In the genomic region with DNA sequence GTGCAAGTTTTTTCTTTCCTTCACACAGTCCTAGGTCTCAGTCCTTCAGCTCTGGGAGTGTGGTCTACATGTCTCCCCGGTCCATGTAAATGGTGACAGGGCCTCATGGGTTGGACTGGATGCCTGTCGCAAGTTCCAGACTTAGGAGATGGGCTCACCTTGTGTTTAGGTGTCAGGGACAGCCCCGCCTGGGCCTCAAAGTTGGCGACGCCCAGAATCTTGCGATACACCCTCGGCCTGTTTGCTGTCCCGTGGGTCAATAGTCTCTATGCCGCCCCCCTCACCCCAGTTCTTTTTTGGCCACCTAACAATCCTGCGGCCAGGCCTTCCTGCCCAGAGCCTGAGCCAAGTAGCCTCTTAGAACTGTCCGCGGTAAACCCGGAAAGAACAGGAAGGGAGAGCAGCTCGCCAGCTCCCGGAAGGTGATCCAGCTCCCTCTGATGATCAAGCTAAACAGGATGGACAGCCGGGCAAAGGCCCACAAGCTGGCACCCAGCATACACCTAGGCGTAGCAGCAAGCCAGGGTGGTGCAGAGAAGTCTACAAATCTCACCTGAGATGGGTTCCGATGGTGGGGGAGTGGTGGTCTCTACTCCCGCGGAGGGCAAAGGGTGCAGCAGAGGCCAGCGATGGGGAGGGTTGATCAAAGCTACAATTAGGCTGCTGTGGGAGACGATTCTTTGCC, we compare ENCODE assay signal across 8 mouse cellular contexts. TPM values are rescaled to one million over a fixed set of nuclear protein-coding genes. Genes with fewer than 3 reads are reported as not detected.
DNase-seq lines count a peak whose midpoint lies in the region; ATAC-seq and TF ChIP-seq lines count a peak whose summit lies in the region.

No protein-coding gene starts in this region.

- H3K4me3 ChIP-seq in embryonic facial prominence, embryonic 14.5 days (ENCODE audit: low read depth, low read length): peak overlapping the region; percentile 68
- H3K4me3 ChIP-seq in liver, embryonic 14.5 days (ENCODE audit: insufficient read depth in 1 of 2, low read depth in 2 of 2, low read length in 2 of 2): peak overlapping the region; percentile 69 to 86
- peak overlapping the region; percentile 77 for H3K4me3 ChIP-seq in neural tube, embryonic 13.5 days

- H3K27me3 ChIP-seq in embryonic facial prominence, embryonic 14.5 days (replicated peaks; ENCODE audit: control insufficient read depth, insufficient read depth, low read length): no peaks in the 10 kb centered on the region
- no peaks in the 10 kb centered on the region for H3K27me3 ChIP-seq in liver, embryonic 14.5 days (ENCODE audit: control insufficient read depth, insufficient read depth, low read length)
- H3K27me3 ChIP-seq in neural tube, embryonic 13.5 days: no peaks in the 10 kb centered on the region

- 7% methylated on average over 20 of the region's 22 CpGs for WGBS in embryonic facial prominence, embryonic 14.5 days
- WGBS in liver, embryonic 14.5 days (ENCODE audit: insufficient replicate concordance): 4% methylated on average over 22 of the region's 22 CpGs
- 10% methylated on average over 22 of the region's 22 CpGs for WGBS in neural tube, embryonic 13.5 days

- H3K9me3 ChIP-seq in embryonic facial prominence, embryonic 14.5 days (ENCODE audit: control insufficient read depth, low read length): no peaks in the 10 kb centered on the region
- no peaks in the 10 kb centered on the region for H3K9me3 ChIP-seq in liver, embryonic 14.5 days (ENCODE audit: control insufficient read depth, low read length)
- no peaks in the 10 kb centered on the region for H3K9me3 ChIP-seq in neural tube, embryonic 13.5 days

- peaks cover 32% of the 10 kb centered on the region for H3K36me3 ChIP-seq in embryonic facial prominence, embryonic 14.5 days (ENCODE audit: control insufficient read depth, insufficient read depth, low read length)
- H3K36me3 ChIP-seq in liver, embryonic 14.5 days (replicated peaks; ENCODE audit: control insufficient read depth, insufficient read depth, low read depth): peaks cover 9% of the 10 kb centered on the region
- peaks cover 43% of the 10 kb centered on the region for H3K36me3 ChIP-seq in neural tube, embryonic 13.5 days

- H3K9ac ChIP-seq in embryonic facial prominence, embryonic 14.5 days (ENCODE audit: low read depth, low read length): peak overlapping the region; percentile 83
- H3K9ac ChIP-seq in liver, embryonic 14.5 days (replicated peaks): peak overlapping the region; percentile 81
- peak overlapping the region; percentile 91 for H3K9ac ChIP-seq in neural tube, embryonic 13.5 days

- no peak overlapping the region for H3K27ac ChIP-seq in embryonic facial prominence, embryonic 14.5 days (replicated peaks; ENCODE audit: low read depth, low read length)
- no peak overlapping the region for H3K27ac ChIP-seq in liver, embryonic 14.5 days
- H3K27ac ChIP-seq in neural tube, embryonic 13.5 days (replicated peaks): peak overlapping the region; percentile 38; the same call in 1 of the 2 replicates

- no peak; the same call in 1 of the 2 replicates for ATAC-seq in embryonic facial prominence, embryonic 14.5 days (ENCODE audit: low read depth)
- peak; percentile 41 for ATAC-seq in inflammation-experienced regulatory T-cells, adult 6 months
- ATAC-seq in liver, embryonic 14.5 days (ENCODE audit: insufficient read depth): peak; percentile 44
- peak; percentile 57 for ATAC-seq in neural tube, embryonic 13.5 days (ENCODE audit: low read depth)

- no peak for TF ChIP-seq CTCF in liver, embryonic 14.5 days (IDR thresholded peaks at IDR 0.05; ENCODE audit: low read depth)

- peaks cover 12% of the 10 kb centered on the region for H3K4me1 ChIP-seq in embryonic facial prominence, embryonic 14.5 days (ENCODE audit: control insufficient read depth, insufficient read depth, low read length)
- peaks cover 6 to 20% of the 10 kb centered on the region in 2 experiments for H3K4me1 ChIP-seq in liver, embryonic 14.5 days (replicated peaks; ENCODE audit: control insufficient read depth in 2 of 2, insufficient read depth in 2 of 2, low read length in 1 of 2)
- H3K4me1 ChIP-seq in neural tube, embryonic 13.5 days (replicated peaks): peaks cover 33% of the 10 kb centered on the region

- H3K4me2 ChIP-seq in embryonic facial prominence, embryonic 14.5 days (ENCODE audit: low read depth, low read length): peak overlapping the region; percentile 88
- H3K4me2 ChIP-seq in liver, embryonic 14.5 days (ENCODE audit: low read depth): peak overlapping the region; percentile 92
- H3K4me2 ChIP-seq in neural tube, embryonic 13.5 days: peak overlapping the region; percentile 99

- TF ChIP-seq EP300 in liver, embryonic 14.5 days (IDR thresholded peaks at IDR 0.05; ENCODE audit: low read depth): no peak

- peak; percentile 36 to 40 for DNase-seq in lung, adult 18-20 months
- DNase-seq in lung, postnatal 25 days (ENCODE audit: low spot score): no peak
- DNase-seq in embryonic facial prominence, embryonic 14.5 days (ENCODE audit: low spot score): no peak
- DNase-seq in liver, embryonic 14.5 days (ENCODE audit: low read depth in 3 of 3, low spot score in 3 of 3): no peak
- no peak for DNase-seq in ovary, postnatal 10 days (ENCODE audit: low spot score)
- no peak for DNase-seq in cerebellum, adult 9-10 months

RNA-seq across cellular contexts. Expression of a gene that starts 0.5 kb away (rescaled TPM):
- 15.6 and 16.5 TPM in 2 replicates for polyA plus RNA-seq in embryonic facial prominence, embryonic 14.5 days (2014; fragmentation: Nextera tagmentation; extraction: Ambion mirVana)
- 10 to 100 TPM; 14.2 to 19.2 (median 19.1) TPM for polyA plus RNA-seq in inflammation-experienced regulatory T-cells, adult 6 months (2017; shearing (Covaris generic))
- 5.6 and 6.6 TPM in 2 replicates for polyA plus RNA-seq in liver, embryonic 14.5 days (2012; rRNA removed)
- polyA plus RNA-seq in liver, embryonic 14.5 days (2014; fragmentation: Nextera tagmentation; extraction: Ambion mirVana): 7.6 and 9.4 TPM in 2 replicates
- polyA plus RNA-seq in neural tube, embryonic 13.5 days (2015; fragmentation: Nextera tagmentation; extraction: Ambion mirVana): 21.1 and 25.2 TPM in 2 replicates

RNA-seq across cellular contexts. Expression of a gene that starts 0.6 kb away (rescaled TPM):
- polyA plus RNA-seq in embryonic facial prominence, embryonic 14.5 days (2014; fragmentation: Nextera tagmentation; extraction: Ambion mirVana): 53.5 and 68.4 TPM in 2 replicates
- polyA plus RNA-seq in inflammation-experienced regulatory T-cells, adult 6 months (2017; shearing (Covaris generic)): 10 to 100 TPM; 81.9 to 88.2 (median 86.6) TPM
- 16.7 and 22.1 TPM in 2 replicates for polyA plus RNA-seq in liver, embryonic 14.5 days (2012; rRNA removed)
- 34.0 and 34.6 TPM in 2 replicates for polyA plus RNA-seq in liver, embryonic 14.5 days (2014; fragmentation: Nextera tagmentation; extraction: Ambion mirVana)
- 63.7 and 69.8 TPM in 2 replicates for polyA plus RNA-seq in neural tube, embryonic 13.5 days (2015; fragmentation: Nextera tagmentation; extraction: Ambion mirVana)

RNA-seq across cellular contexts. Expression of a gene that starts 5.6 kb away (rescaled TPM):
- 0.36 and 0.38 TPM in 2 replicates for polyA plus RNA-seq in embryonic facial prominence, embryonic 14.5 days (2014; fragmentation: Nextera tagmentation; extraction: Ambion mirVana)
- polyA plus RNA-seq in inflammation-experienced regulatory T-cells, adult 6 months (2017; shearing (Covaris generic)): under 1 TPM; 0.16 to 0.40 (median 0.30) TPM
- 0.08 and 0.09 TPM in 2 replicates for polyA plus RNA-seq in liver, embryonic 14.5 days (2012; rRNA removed)
- polyA plus RNA-seq in liver, embryonic 14.5 days (2014; fragmentation: Nextera tagmentation; extraction: Ambion mirVana): 0.04 and 0.06 TPM in 2 replicates
- polyA plus RNA-seq in neural tube, embryonic 13.5 days (2015; fragmentation: Nextera tagmentation; extraction: Ambion mirVana): 0.45 and 0.72 TPM in 2 replicates

RNA-seq across cellular contexts. Expression of a gene that starts 21.6 kb away (rescaled TPM):
- 9.7 and 12.0 TPM in 2 replicates for polyA plus RNA-seq in embryonic facial prominence, embryonic 14.5 days (2014; fragmentation: Nextera tagmentation; extraction: Ambion mirVana)
- polyA plus RNA-seq in inflammation-experienced regulatory T-cells, adult 6 months (2017; shearing (Covaris generic)): 1 to 10 TPM; 2.0 to 3.8 (median 3.5) TPM
- 20.9 and 24.5 TPM in 2 replicates for polyA plus RNA-seq in liver, embryonic 14.5 days (2012; rRNA removed)
- polyA plus RNA-seq in liver, embryonic 14.5 days (2014; fragmentation: Nextera tagmentation; extraction: Ambion mirVana): 2.8 and 3.9 TPM in 2 replicates
- 8.6 and 14.6 TPM in 2 replicates for polyA plus RNA-seq in neural tube, embryonic 13.5 days (2015; fragmentation: Nextera tagmentation; extraction: Ambion mirVana)

RNA-seq across cellular contexts. Expression of a gene that starts 22.8 kb away (rescaled TPM):
- polyA plus RNA-seq in embryonic facial prominence, embryonic 14.5 days (2014; fragmentation: Nextera tagmentation; extraction: Ambion mirVana): 48.3 and 49.4 TPM in 2 replicates
- 10 to 100 TPM; 14.1 to 20.3 (median 15.8) TPM for polyA plus RNA-seq in inflammation-experienced regulatory T-cells, adult 6 months (2017; shearing (Covaris generic))
- 16.8 and 19.4 TPM in 2 replicates for polyA plus RNA-seq in liver, embryonic 14.5 days (2012; rRNA removed)
- polyA plus RNA-seq in liver, embryonic 14.5 days (2014; fragmentation: Nextera tagmentation; extraction: Ambion mirVana): 12.9 and 14.9 TPM in 2 replicates
- 51.5 and 55.4 TPM in 2 replicates for polyA plus RNA-seq in neural tube, embryonic 13.5 days (2015; fragmentation: Nextera tagmentation; extraction: Ambion mirVana)

Comparison
In these comparisons a context has a peak if more than half of its experiments do, and no peak if none do; other contexts are left out.
1. DNase-seq: peak in lung, adult 18-20 months (2 of 2); none in lung, postnatal 25 days (single experiment), embryonic facial prominence, embryonic 14.5 days (single experiment), liver, embryonic 14.5 days (0 of 3), ovary, postnatal 10 days (single experiment) and cerebellum, adult 9-10 months (single experiment).
2. Peak in every context shown above with its lines, with median percentiles within 50 percentile points of each other: H3K4me2 ChIP-seq, H3K4me3 ChIP-seq and H3K9ac ChIP-seq.